Mouse (Mus musculus): ENCODE measurements around the gene Ofd1. TPM values are rescaled to one million over a fixed set of nuclear protein-coding genes. Genes with fewer than 3 reads are reported as not detected.

The Ofd1 gene
- polyA plus RNA-seq, 1 experiment from 2014 or later = 2.6 TPM

- no peak for ATAC-seq (ENCODE audit: low read depth)
- H3K4me1 ChIP-seq (replicated peaks) = peaks cover 5% of the 10 kb centered on the region; the same call in 1 of the 2 replicates
- WGBS (ENCODE audit: insufficient replicate concordance) = 71% methylated on average over 2 of the region's 2 CpGs
- no peaks in the 10 kb centered on the region for H3K36me3 ChIP-seq
- no peaks in the 10 kb centered on the region for H3K27me3 ChIP-seq
- no peak overlapping the region for H3K4me3 ChIP-seq (replicated peaks)
- no peak overlapping the region for H3K27ac ChIP-seq
- no peaks in the 10 kb centered on the region for H3K9me3 ChIP-seq (replicated peaks)
- H3K9ac ChIP-seq = no peak overlapping the region
- DNase-seq = no peak
- H3K4me2 ChIP-seq = no peak overlapping the region
Observed at GRCm38 (mm10) chrX:166434812-166435211, 5.7 kb downstream of the Ofd1 start.

GRCm38 (mm10) chrX:166416196-166416595, 24.3 kb downstream of the Ofd1 start:
- no peak overlapping the region for H3K4me3 ChIP-seq (replicated peaks)
- 60% methylated on average over 6 of the region's 6 CpGs for WGBS (ENCODE audit: insufficient replicate concordance)
- no peaks in the 10 kb centered on the region for H3K4me1 ChIP-seq (replicated peaks)
- no peak overlapping the region for H3K4me2 ChIP-seq
- H3K9me3 ChIP-seq (replicated peaks) = no peaks in the 10 kb centered on the region
- no peak for ATAC-seq (ENCODE audit: low read depth)
- no peak for DNase-seq
- no peak overlapping the region for H3K27ac ChIP-seq
- H3K36me3 ChIP-seq = no peaks in the 10 kb centered on the region
- no peaks in the 10 kb centered on the region for H3K27me3 ChIP-seq
- H3K9ac ChIP-seq = no peak overlapping the region

- Histone ChIP-seq H3K9me3 (replicated peaks) (no peaks in the 10 kb centered on the region), H3K36me3 (peaks cover 9% of the 10 kb centered on the region; the same call in 1 of the 2 replicates), H3K9ac (no peak overlapping the region), H3K27me3 (no peaks in the 10 kb centered on the region), H3K4me1 (replicated peaks) (no peaks in the 10 kb centered on the region), H3K27ac (no peak overlapping the region), H3K4me3 (replicated peaks) (no peak overlapping the region), H3K4me2 (no peak overlapping the region)
- ATAC-seq (ENCODE audit: low read depth) (peak; percentile 70), DNase-seq (peak; percentile 11)
Observed at GRCm38 (mm10) chrX:166407865-166408264, 32.6 kb downstream of the Ofd1 start.

GRCm38 (mm10) chrX:166393753-166394152, 46.8 kb downstream of the Ofd1 start:
- no peak overlapping the region for H3K27ac ChIP-seq
- no peak overlapping the region for H3K4me2 ChIP-seq
- H3K27me3 ChIP-seq = no peaks in the 10 kb centered on the region
- H3K9ac ChIP-seq = no peak overlapping the region
- DNase-seq = no peak
- no peak for ATAC-seq (ENCODE audit: low read depth)
- WGBS (ENCODE audit: insufficient replicate concordance) = 71% methylated on average over 1 of the region's 1 CpGs
- H3K4me3 ChIP-seq (replicated peaks) = no peak overlapping the region
- H3K9me3 ChIP-seq (replicated peaks) = no peaks in the 10 kb centered on the region
- H3K36me3 ChIP-seq = no peaks in the 10 kb centered on the region
- no peaks in the 10 kb centered on the region for H3K4me1 ChIP-seq (replicated peaks)

- H3K36me3 ChIP-seq = no peaks in the 10 kb centered on the region
- H3K9ac ChIP-seq = no peak overlapping the region
- H3K27me3 ChIP-seq = no peaks in the 10 kb centered on the region
- DNase-seq (no peak), ATAC-seq (ENCODE audit: low read depth) (no peak)
- H3K9me3 ChIP-seq (replicated peaks) = no peaks in the 10 kb centered on the region
- H3K4me1 ChIP-seq (replicated peaks) = no peaks in the 10 kb centered on the region
- no peak overlapping the region for H3K4me3 ChIP-seq (replicated peaks)
- H3K27ac ChIP-seq = no peak overlapping the region
- H3K4me2 ChIP-seq = no peak overlapping the region
- 71% methylated on average over 6 of the region's 6 CpGs for WGBS (ENCODE audit: insufficient replicate concordance)
Observed at GRCm38 (mm10) chrX:166386656-166387055, 53.8 kb downstream of the Ofd1 start.

GRCm38 (mm10) chrX:166384935-166385334, 55.6 kb downstream of the Ofd1 start:
- Histone ChIP-seq H3K9me3 (replicated peaks) (no peaks in the 10 kb centered on the region), H3K27me3 (no peaks in the 10 kb centered on the region), H3K27ac (no peak overlapping the region), H3K4me1 (replicated peaks) (no peaks in the 10 kb centered on the region), H3K9ac (no peak overlapping the region), H3K4me2 (no peak overlapping the region), H3K36me3 (no peaks in the 10 kb centered on the region), H3K4me3 (replicated peaks) (no peak overlapping the region)
- DNase-seq (no peak), ATAC-seq (ENCODE audit: low read depth) (no peak)
- WGBS (ENCODE audit: insufficient replicate concordance) = 45% methylated on average over 3 of the region's 3 CpGs

GRCm38 (mm10) chrX:166383606-166384005, 56.9 kb downstream of the Ofd1 start:
- ATAC-seq (ENCODE audit: low read depth) (no peak), DNase-seq (no peak)
- Histone ChIP-seq H3K9me3 (replicated peaks) (no peaks in the 10 kb centered on the region), H3K4me2 (no peak overlapping the region), H3K9ac (no peak overlapping the region), H3K4me1 (replicated peaks) (no peaks in the 10 kb centered on the region), H3K27me3 (no peaks in the 10 kb centered on the region; the same call in 1 of the 2 replicates), H3K36me3 (no peaks in the 10 kb centered on the region), H3K4me3 (replicated peaks) (no peak overlapping the region), H3K27ac (no peak overlapping the region)
- 65% methylated on average over 2 of the region's 2 CpGs for WGBS (ENCODE audit: insufficient replicate concordance)

GRCm38 (mm10) chrX:166378652-166379051, 61.9 kb downstream of the Ofd1 start:
- DNase-seq (no peak), ATAC-seq (ENCODE audit: low read depth) (no peak)
- 67% methylated on average over 5 of the region's 5 CpGs for WGBS (ENCODE audit: insufficient replicate concordance)

GRCm38 (mm10) chrX:166376681-166377328, 63.7 kb downstream of the Ofd1 start:
- no peaks in the 10 kb centered on the region; the same call in 1 of the 2 replicates for H3K27me3 ChIP-seq
- no peak overlapping the region for H3K4me2 ChIP-seq
- H3K9me3 ChIP-seq (replicated peaks) = no peaks in the 10 kb centered on the region
- no peak overlapping the region for H3K27ac ChIP-seq
- DNase-seq (no peak), ATAC-seq (ENCODE audit: low read depth) (no peak)
- WGBS (ENCODE audit: insufficient replicate concordance) = 49% methylated on average over 9 of the region's 9 CpGs
- no peaks in the 10 kb centered on the region for H3K4me1 ChIP-seq (replicated peaks)
- H3K36me3 ChIP-seq = no peaks in the 10 kb centered on the region
- no peak overlapping the region for H3K9ac ChIP-seq
- H3K4me3 ChIP-seq (replicated peaks) = no peak overlapping the region

More at GRCm38 (mm10) chrX:166378652-166379051, 61.9 kb downstream of the Ofd1 start:
- no peaks in the 10 kb centered on the region for H3K9me3 ChIP-seq (replicated peaks)
- no peak overlapping the region for H3K27ac ChIP-seq
- no peaks in the 10 kb centered on the region for H3K36me3 ChIP-seq
- H3K4me2 ChIP-seq = no peak overlapping the region
- H3K4me3 ChIP-seq (replicated peaks) = no peak overlapping the region
- no peaks in the 10 kb centered on the region for H3K4me1 ChIP-seq (replicated peaks)
- H3K27me3 ChIP-seq = no peaks in the 10 kb centered on the region; the same call in 1 of the 2 replicates
- no peak overlapping the region for H3K9ac ChIP-seq

- no peaks in the 10 kb centered on the region for H3K27me3 ChIP-seq
- ATAC-seq (ENCODE audit: low read depth) (no peak), DNase-seq (no peak)
- H3K9ac ChIP-seq = no peak overlapping the region
- no peaks in the 10 kb centered on the region for H3K4me1 ChIP-seq (replicated peaks)
- no peak overlapping the region for H3K4me2 ChIP-seq
- H3K27ac ChIP-seq = no peak overlapping the region
- H3K9me3 ChIP-seq (replicated peaks) = no peaks in the 10 kb centered on the region
- 69% methylated on average over 8 of the region's 8 CpGs for WGBS (ENCODE audit: insufficient replicate concordance)
- H3K4me3 ChIP-seq (replicated peaks) = no peak overlapping the region
- no peaks in the 10 kb centered on the region for H3K36me3 ChIP-seq
Observed at GRCm38 (mm10) chrX:166365458-166366213, 74.9 kb downstream of the Ofd1 start.

- no peak overlapping the region for H3K9ac ChIP-seq
Observed at GRCm38 (mm10) chrX:166360455-166360854, 80.0 kb downstream of the Ofd1 start.

More at GRCm38 (mm10) chrX:166360455-166360854, 80.0 kb downstream of the Ofd1 start:
- no peaks in the 10 kb centered on the region for H3K9me3 ChIP-seq (replicated peaks)
- DNase-seq = no peak
- no peaks in the 10 kb centered on the region for H3K27me3 ChIP-seq
- no peak overlapping the region for H3K4me2 ChIP-seq
- H3K4me3 ChIP-seq (replicated peaks) = no peak overlapping the region
- H3K27ac ChIP-seq = no peak overlapping the region
- 50% methylated on average over 4 of the region's 4 CpGs for WGBS (ENCODE audit: insufficient replicate concordance)
- no peaks in the 10 kb centered on the region for H3K4me1 ChIP-seq (replicated peaks)
- H3K36me3 ChIP-seq = no peaks in the 10 kb centered on the region
- ATAC-seq (ENCODE audit: low read depth) = no peak
